Mouse (Mus musculus): Measurements from ENCODE around the gene Ccdc8. TPM values are rescaled to one million over a fixed set of nuclear protein-coding genes. Genes with fewer than 3 reads are reported as not detected.
"Not testable (repeated sequence)": the region's sequence is repeated elsewhere in the genome, so short reads cannot be mapped to it uniquely, and the experiment has no call there.

Ccdc8 gene
- total RNA-seq (2021), result 1 to 10 TPM; 3.0 to 3.1 TPM
- long read RNA-seq, experiment 1, full-length matches to known transcripts, result 1 of 1 reads
- long read RNA-seq, experiment 1, partial matches to known transcripts, result 0 of 1 reads
- long read RNA-seq, experiment 1, other reads (novel, unspliced or antisense), result 0 of 1 reads
- long read RNA-seq, experiment 2, full-length matches to known transcripts, result 1 of 1 reads
- long read RNA-seq, experiment 2, partial matches to known transcripts, result 0 of 1 reads
- long read RNA-seq, experiment 2, other reads (novel, unspliced or antisense), result 0 of 1 reads

GRCm38 (mm10) chr7:16992451-16992807, at the start of gene Ccdc8:
Gene Ccdc8, plus strand, starts transcription at chr7:16992708.
- no peak for DNase-seq (ENCODE audit: low spot score in 2 of 2)

GRCm38 (mm10) chr7:16942861-16943260, 49.6 kb upstream of the Ccdc8 start:
- no peak for DNase-seq (ENCODE audit: low spot score in 2 of 2)

GRCm38 (mm10) chr7:16944061-16944807, 48.3 kb upstream of the Ccdc8 start, which contains the start of gene Pnmal2:
Gene Pnmal2, plus strand, starts transcription at chr7:16944682.
- DNase-seq (ENCODE audit: low spot score in 2 of 2), result peak; percentile 88 to 94

- no peak for DNase-seq (ENCODE audit: low spot score in 2 of 2)
Observed at GRCm38 (mm10) chr7:16944808-16945315, 47.6 kb upstream of the Ccdc8 start.

GRCm38 (mm10) chr7:16945419-16945818, 47.1 kb upstream of the Ccdc8 start:
- no peak for DNase-seq (ENCODE audit: low spot score in 2 of 2)

GRCm38 (mm10) chr7:16946441-16947348, 45.8 kb upstream of the Ccdc8 start:
- DNase-seq (ENCODE audit: low spot score in 2 of 2), result peak in 1 of 2 experiments; percentile 36

- peak in 1 of 2 experiments; percentile 29 for DNase-seq (ENCODE audit: low spot score in 2 of 2)
Observed at GRCm38 (mm10) chr7:16947349-16947895, 45.1 kb upstream of the Ccdc8 start.

GRCm38 (mm10) chr7:16947959-16948361, 44.5 kb upstream of the Ccdc8 start:
- DNase-seq (ENCODE audit: low spot score in 2 of 2), result peak; percentile 29 to 56

- no peak for DNase-seq (ENCODE audit: low spot score in 2 of 2)
Observed at GRCm38 (mm10) chr7:16948923-16949458, 43.5 kb upstream of the Ccdc8 start.

GRCm38 (mm10) chr7:16949908-16950841, 42.3 kb upstream of the Ccdc8 start:
- peak; percentile 84 to 88 for DNase-seq (ENCODE audit: low spot score in 2 of 2)

GRCm38 (mm10) chr7:16950861-16951635, 41.5 kb upstream of the Ccdc8 start:
- peak; percentile 85 to 91 for DNase-seq (ENCODE audit: low spot score in 2 of 2)

- not testable (repeated sequence) for DNase-seq (ENCODE audit: low spot score in 2 of 2)
Observed at GRCm38 (mm10) chr7:16953776-16954175, 38.7 kb upstream of the Ccdc8 start.

GRCm38 (mm10) chr7:16955712-16956111, 36.8 kb upstream of the Ccdc8 start:
- no peak for DNase-seq (ENCODE audit: low spot score in 2 of 2)

- DNase-seq (ENCODE audit: low spot score in 2 of 2), result peak; percentile 59 to 78
Observed at GRCm38 (mm10) chr7:16956410-16957265, 35.9 kb upstream of the Ccdc8 start.

GRCm38 (mm10) chr7:16959539-16960187, 32.8 kb upstream of the Ccdc8 start, which contains the start of gene Pnmal1:
Gene Pnmal1, plus strand, starts transcription at chr7:16959679.
- DNase-seq (ENCODE audit: low spot score in 2 of 2), result peak; percentile 84 to 95

GRCm38 (mm10) chr7:16961678-16962077, 30.8 kb upstream of the Ccdc8 start:
- no peak for DNase-seq (ENCODE audit: low spot score in 2 of 2)

- no peak for DNase-seq (ENCODE audit: low spot score in 2 of 2)
Observed at GRCm38 (mm10) chr7:16968414-16968813, 24.1 kb upstream of the Ccdc8 start.

All from layer of hippocampus, postnatal 14 days (tissue).